Mouse (Mus musculus) thymus, adult 2 months (tissue): ENCODE data around the gene Dlg4.

Experiments
- CTCF ChIP-seq: fragments of 200-500 bp; IDR thresholded peaks from 2 replicates; pipeline ENCODE4 v1.5.1; 2012; ENCODE audit warnings: mild to moderate bottlenecking, control low read depth, low read length, moderate library complexity, borderline replicate concordance; ENCODE audit not compliant: control insufficient read depth, poor library complexity, insufficient read depth; ENCODE audit errors: extremely low read depth
- POLR2A ChIP-seq: fragments of 200-500 bp; IDR thresholded peaks from 2 replicates; pipeline ENCODE4 v1.6.1; 2012; ENCODE audit warnings: mild to moderate bottlenecking, low read length, control low read depth, moderate library complexity; ENCODE audit not compliant: control insufficient read depth, poor library complexity, insufficient read depth; ENCODE audit errors: extremely low read depth

GRCm38 (mm10) chr11:70080803-70081590 lies 64.3 kb downstream of the Dlg4 start:
- no peak for TF ChIP-seq POLR2A
- no peak for TF ChIP-seq CTCF
